Mouse (Mus musculus): Measurements from ENCODE around the gene Mfap4. TPM values are rescaled to one million over a fixed set of nuclear protein-coding genes. Genes with fewer than 3 reads are reported as not detected.

The Mfap4 gene
- polyA plus RNA-seq, 1 experiment from 2014 or later, result 2,309 TPM

DNA sequence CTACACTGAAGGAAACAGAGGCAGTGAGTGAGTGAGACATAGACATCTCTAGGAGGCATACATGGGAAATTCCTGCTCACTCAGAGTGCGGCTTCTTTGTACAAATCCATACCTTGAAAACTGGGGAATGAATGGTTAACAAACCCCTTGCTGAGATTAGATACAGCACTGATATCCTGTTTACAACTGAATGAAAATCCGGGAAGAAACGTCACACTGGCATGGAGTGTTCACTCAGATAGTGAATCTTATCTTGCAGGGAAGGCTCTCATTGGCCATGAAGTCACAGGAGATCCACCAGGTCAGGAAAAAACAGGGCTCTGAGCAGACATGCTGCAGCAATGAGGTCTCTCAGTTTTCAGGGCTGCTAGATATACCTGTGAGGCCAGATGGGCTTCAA, 51.7 kb downstream of the Mfap4 start:
- Histone ChIP-seq H3K9ac (replicated peaks; ENCODE audit: low read depth) (no peak overlapping the region), H3K9me3 (ENCODE audit: low read length) (no peaks in the 10 kb centered on the region), H3K4me1 (ENCODE audit: insufficient read depth, low read depth, low read length) (peaks cover 8% of the 10 kb centered on the region; the same call in 1 of the 2 replicates), H3K27ac (ENCODE audit: low read length) (no peak overlapping the region), H3K27me3 (replicated peaks; ENCODE audit: insufficient read depth, low read length) (no peaks in the 10 kb centered on the region), H3K36me3 (ENCODE audit: insufficient read depth, low read length) (no peaks in the 10 kb centered on the region), H3K4me2 (replicated peaks; ENCODE audit: low read depth, low read length) (no peak overlapping the region), H3K4me3 (ENCODE audit: low read depth, low read length) (no peak overlapping the region)
- 37% methylated on average over 3 of the region's 3 CpGs for WGBS
- DNase-seq (ENCODE audit: low spot score) (peak; percentile 21), ATAC-seq (no peak)
- no peak for TF ChIP-seq CTCF (IDR thresholded peaks at IDR 0.05)
- TF ChIP-seq EP300 (IDR thresholded peaks at IDR 0.05), result peak; percentile 51; the same call in 1 of the 2 replicates

DNA sequence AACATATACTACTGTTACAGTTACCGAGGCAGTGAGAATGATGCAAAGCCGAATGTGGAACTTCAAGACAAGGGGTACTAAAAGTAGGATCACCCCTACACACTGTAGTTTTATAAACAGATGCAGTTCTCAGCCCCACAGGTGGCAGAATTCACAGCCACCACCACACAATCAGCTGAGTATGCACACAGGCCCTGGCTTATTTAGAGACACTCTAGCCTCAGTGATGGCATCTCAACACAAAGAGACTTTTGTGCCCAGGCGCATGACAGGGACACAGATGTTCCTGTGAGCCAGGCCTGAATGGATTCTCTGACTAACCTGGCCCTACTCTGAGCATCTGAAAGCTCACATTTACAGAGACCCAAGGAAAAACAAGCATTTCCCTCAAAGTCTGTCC, 52.1 kb downstream of the Mfap4 start:
- Histone ChIP-seq H3K27ac (ENCODE audit: low read length) (no peak overlapping the region), H3K9me3 (ENCODE audit: low read length) (no peaks in the 10 kb centered on the region), H3K9ac (replicated peaks; ENCODE audit: low read depth) (no peak overlapping the region), H3K4me2 (replicated peaks; ENCODE audit: low read depth, low read length) (no peak overlapping the region), H3K4me1 (ENCODE audit: insufficient read depth, low read depth, low read length) (peaks cover 10% of the 10 kb centered on the region; the same call in 1 of the 2 replicates), H3K36me3 (ENCODE audit: insufficient read depth, low read length) (no peaks in the 10 kb centered on the region), H3K4me3 (ENCODE audit: low read depth, low read length) (no peak overlapping the region), H3K27me3 (replicated peaks; ENCODE audit: insufficient read depth, low read length) (no peaks in the 10 kb centered on the region)
- no peak for DNase-seq (ENCODE audit: low spot score)
- TF ChIP-seq EP300 (IDR thresholded peaks at IDR 0.05) (no peak), CTCF (IDR thresholded peaks at IDR 0.05) (no peak)
- ATAC-seq, result no peak
- WGBS, result 74% methylated on average over 3 of the region's 3 CpGs

Other genes with a start within 250 kb of the Mfap4 start
- gene Aldh3a2, start 218.0 kb upstream of the Mfap4 start, polyA plus RNA-seq (2015; fragmentation: Nextera tagmentation; extraction: Ambion mirVana), result 67.4 and 68.4 TPM in 2 replicates
- gene Slc47a2, start 142.6 kb upstream of the Mfap4 start, polyA plus RNA-seq (2015; fragmentation: Nextera tagmentation; extraction: Ambion mirVana), result 0.19 and 0.20 TPM in 2 replicates
- gene Slc47a1, start 107.1 kb upstream of the Mfap4 start, polyA plus RNA-seq (2015; fragmentation: Nextera tagmentation; extraction: Ambion mirVana), result 2.9 and 3.0 TPM in 2 replicates
- 0.24 and 0.32 TPM in 2 replicates for gene Rnf112, start 31.3 kb upstream of the Mfap4 start, polyA plus RNA-seq (2015; fragmentation: Nextera tagmentation; extraction: Ambion mirVana)
- gene Mapk7, start 9.0 kb downstream of the Mfap4 start, polyA plus RNA-seq (2015; fragmentation: Nextera tagmentation; extraction: Ambion mirVana), result 36.2 and 39.5 TPM in 2 replicates
- gene B9d1, start 19.7 kb downstream of the Mfap4 start, polyA plus RNA-seq (2015; fragmentation: Nextera tagmentation; extraction: Ambion mirVana), result 16.8 and 17.1 TPM in 2 replicates
- 41.0 and 47.7 TPM in 2 replicates for gene Epn2, start 94.3 kb downstream of the Mfap4 start, polyA plus RNA-seq (2015; fragmentation: Nextera tagmentation; extraction: Ambion mirVana)
- gene Grap, start 167.8 kb downstream of the Mfap4 start, polyA plus RNA-seq (2015; fragmentation: Nextera tagmentation; extraction: Ambion mirVana), result 71.8 and 72.1 TPM in 2 replicates
- 1.7 and 1.9 TPM in 2 replicates for gene Fam83g, start 198.7 kb downstream of the Mfap4 start, polyA plus RNA-seq (2015; fragmentation: Nextera tagmentation; extraction: Ambion mirVana)
- gene Slc5a10, start 235.4 kb downstream of the Mfap4 start, polyA plus RNA-seq (2015; fragmentation: Nextera tagmentation; extraction: Ambion mirVana), result 0.06 TPM in 1 of 2 replicates, not detected in the other

All from lung, postnatal 0 days (tissue).